Mouse (Mus musculus) pancreas, adult 10 weeks (tissue): Measurements from ENCODE around the gene Gucy2g. TPM values are rescaled to one million over a fixed set of nuclear protein-coding genes. Genes with fewer than 3 reads are reported as not detected.

ENCODE experiments used
- polyA plus RNA-seq: library from polyadenylated mRNA; stranded (reverse); fragments of 350-450 nt; fragmentation: Illumina TruSeq; extraction: RNeasy Lipid Tissue Mini Kit (QIAGEN cat#74804); gene quantifications from one replicate; pipeline ENCODE4 v1.2.3, GENCODE M21; 2015; ENCODE audit warnings: low read depth, low replicate concordance; ENCODE audit not compliant: insufficient read depth

Gucy2g gene
- not detected for polyA plus RNA-seq

DNA sequence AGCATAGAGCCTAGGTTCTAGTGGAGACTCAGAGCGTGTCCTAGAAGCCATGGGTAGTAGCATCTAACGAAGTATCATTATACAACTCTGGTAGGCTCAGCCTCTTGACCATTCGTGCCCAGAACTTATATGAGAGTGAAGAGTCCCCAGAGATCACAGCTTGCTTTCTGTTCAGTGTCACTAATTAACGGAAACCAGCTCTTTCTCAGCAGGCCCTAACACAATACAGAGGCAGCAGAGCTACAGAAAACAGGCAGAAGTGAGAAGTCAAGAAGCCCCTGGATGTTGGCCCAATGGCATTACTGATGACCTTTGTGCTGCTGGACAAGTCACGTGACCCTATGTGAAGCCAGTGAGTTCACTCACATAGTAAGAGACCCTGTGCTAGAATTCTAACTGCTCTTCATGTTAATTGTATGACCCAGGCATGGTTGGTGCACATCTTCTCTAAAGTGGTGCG, at the start of gene Gucy2g:
TSS of gene Gucy2g (minus strand) at position 51 of the 460 bp plus-strand sequence.

GRCm38 (mm10) chr19:55251383-55252124, 10.5 kb upstream of the Gucy2g start, which contains the start of gene Acsl5:
Gene Acsl5, plus strand, starts transcription at chr19:55251938.

GRCm38 (mm10) chr19:55180433-55180832, 60.6 kb downstream of the Gucy2g start, which contains the start of gene Tectb:
Gene Tectb, plus strand, starts transcription at chr19:55180733.

Other genes starting within 250 kb of the Gucy2g start
- gene Gpam, start 114.0 kb downstream of the Gucy2g start, polyA plus RNA-seq: 6.9 TPM
- gene Tectb, start 60.5 kb downstream of the Gucy2g start, polyA plus RNA-seq: not detected
- 16.1 TPM for gene Acsl5, start 10.7 kb upstream of the Gucy2g start, polyA plus RNA-seq
- 8.8 TPM for gene Zdhhc6, start 74.8 kb upstream of the Gucy2g start, polyA plus RNA-seq
- 3.6 TPM for gene Vti1a, start 75.1 kb upstream of the Gucy2g start, polyA plus RNA-seq